Mouse (Mus musculus) left cerebral cortex, adult 11 months (tissue): ENCODE results near the gene Olfr763.
"Not testable (repeated sequence)": the region's sequence is repeated elsewhere in the genome, so short reads cannot be mapped to it uniquely, and the experiment has no call there.

Experiments used
- DNase-seq: peaks from one replicate; pipeline ENCODE4 v3.0.0; 2022; ENCODE audit warnings: low spot score

Gene Olfr763

GRCm38 (mm10) chr10:129039796-129040195 is 29.2 kb downstream of the Olfr763 start, which contains the start of gene Olfr764-ps1:
Gene Olfr764-ps1, minus strand, starts transcription at chr10:129039896.
- no peak for DNase-seq

- not testable (repeated sequence) for DNase-seq
These were observed 39.3 kb downstream of the Olfr763 start, which contains the start of gene Olfr765 for GRCm38 (mm10) chr10:129049898-129050297. Gene Olfr765, minus strand, starts transcription at chr10:129049998.
